9 mouse cellular contexts compared by ENCODE assay signal in the genomic region with DNA sequence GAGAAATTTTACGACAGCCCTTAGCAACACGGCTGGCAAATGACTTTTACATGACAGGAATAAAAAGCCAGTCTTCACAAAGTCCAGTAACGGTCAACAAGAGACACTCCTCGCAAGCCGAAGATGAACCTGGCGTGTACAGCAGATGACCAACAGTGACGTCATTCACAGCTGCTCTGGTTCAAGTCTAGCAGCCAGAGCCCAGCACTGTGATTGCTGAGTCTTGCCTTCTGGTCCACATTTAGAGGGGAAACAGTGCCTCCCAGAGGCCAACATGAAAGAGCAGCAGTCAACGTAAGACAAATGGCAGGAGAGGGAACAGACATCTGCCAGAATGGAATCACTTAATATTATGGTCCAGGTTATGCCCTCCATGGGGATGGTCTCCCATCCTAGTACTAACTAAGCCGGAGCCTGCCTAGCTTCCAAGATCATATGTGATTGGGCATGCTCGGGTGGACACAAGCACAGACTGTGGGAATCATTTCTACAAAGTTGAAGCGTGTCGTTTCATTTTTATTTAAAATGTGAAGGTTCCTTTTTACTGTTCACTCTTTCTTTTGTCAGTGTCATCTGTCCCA. TPM values are rescaled to one million over a fixed set of nuclear protein-coding genes. Genes with fewer than 3 reads are reported as not detected.
A peak's percentile ranks its signal among the peaks of the same experiment; 100 is the strongest.
DNase-seq lines count a peak whose midpoint lies in the region; ATAC-seq and TF ChIP-seq lines count a peak whose summit lies in the region.
"Had no signal": no experiment of that assay in that cellular context is flagged by ENCODE, and none has a peak within 500 bp of the region (broad histone marks: within the 10 kb centered on the region; RNA-seq: fewer than 3 reads in every experiment).

No protein-coding gene starts in this region.

- H3K9ac ChIP-seq in forebrain, postnatal 0 days: no peak overlapping the region
- H3K9ac ChIP-seq in lung, postnatal 0 days (replicated peaks; ENCODE audit: low read depth): no peak overlapping the region
- H3K9ac ChIP-seq: limb, embryonic 12.5 days had no signal

- peaks cover 3% of the 10 kb centered on the region; the same call in 1 of the 2 replicates for H3K9me3 ChIP-seq in G1E (replicated peaks)
- H3K9me3 ChIP-seq in forebrain, postnatal 0 days (ENCODE audit: low read length): no peaks in the 10 kb centered on the region
- no peaks in the 10 kb centered on the region for H3K9me3 ChIP-seq in hindbrain, embryonic 10.5 days
- H3K9me3 ChIP-seq in lung, postnatal 0 days (ENCODE audit: low read length): no peaks in the 10 kb centered on the region
- H3K9me3 ChIP-seq: limb, embryonic 12.5 days had no signal

- TF ChIP-seq CTCF in G1E (IDR thresholded peaks at IDR 0.05; ENCODE audit: low read depth, low read length): peak; percentile 40; the same call in 1 of the 2 replicates
- TF ChIP-seq CTCF in forebrain, postnatal 0 days (IDR thresholded peaks at IDR 0.05; ENCODE audit: low read depth): peak; percentile 74
- peak; percentile 86 for TF ChIP-seq CTCF in layer of hippocampus, adult 2 months (conservative IDR thresholded peaks at IDR 0.05)
- peak; percentile 94 for TF ChIP-seq CTCF in lung, postnatal 0 days (IDR thresholded peaks at IDR 0.05)

- H3K4me3 ChIP-seq in G1E (ENCODE audit: low read depth, low read length): no peak overlapping the region
- no peak overlapping the region for H3K4me3 ChIP-seq in forebrain, postnatal 0 days (ENCODE audit: low read depth, low read length)
- H3K4me3 ChIP-seq in hindbrain, embryonic 10.5 days: no peak overlapping the region
- peak overlapping the region; percentile 30; the same call in 1 of the 2 replicates for H3K4me3 ChIP-seq in layer of hippocampus, adult 2 months
- no peak overlapping the region for H3K4me3 ChIP-seq in lung, postnatal 0 days (ENCODE audit: low read depth, low read length)
- H3K4me3 ChIP-seq: limb, embryonic 12.5 days had no signal

- peaks cover 8% of the 10 kb centered on the region for H3K4me1 ChIP-seq in G1E (ENCODE audit: insufficient read depth, low read depth, low read length)
- no peaks in the 10 kb centered on the region for H3K4me1 ChIP-seq in forebrain, postnatal 0 days (ENCODE audit: insufficient read depth)
- peaks cover under 1% of the 10 kb centered on the region for H3K4me1 ChIP-seq in hindbrain, embryonic 10.5 days (replicated peaks)
- H3K4me1 ChIP-seq in lung, postnatal 0 days (ENCODE audit: insufficient read depth, low read depth, low read length): no peaks in the 10 kb centered on the region

- DNase-seq in G1E (ENCODE audit: low spot score): peak; percentile 34
- peak; percentile 51 for DNase-seq in c-Kit-positive CD71-positive TER-119-positive erythroid progenitor cells, embryonic 14.5 days (ENCODE audit: low spot score)
- peak; percentile 53 for DNase-seq in forebrain, postnatal 0 days
- DNase-seq in hindbrain, embryonic 10.5 days (ENCODE audit: low spot score): peak; percentile 50
- DNase-seq in layer of hippocampus, adult 2 months (ENCODE audit: low spot score in 2 of 2): peak; percentile 63 to 71
- DNase-seq in lung, postnatal 0 days (ENCODE audit: low spot score): peak; percentile 90
- DNase-seq in retina, adult 2 months (ENCODE audit: low read depth, low spot score): peak; percentile 52
- DNase-seq in urinary bladder, postnatal 10 days (ENCODE audit: low spot score): peak; percentile 17

- ATAC-seq in G1E (ENCODE audit: extremely low read depth, insufficient number of reproducible peaks, low FRiP score, poor library complexity, severe bottlenecking): peak; percentile 63; the same call in 1 of the 2 replicates
- peak; percentile 82 for ATAC-seq in forebrain, postnatal 0 days
- peak; percentile 92 for ATAC-seq in lung, postnatal 0 days

- H3K27ac ChIP-seq in forebrain, postnatal 0 days (ENCODE audit: low read depth, low read length): no peak overlapping the region
- no peak overlapping the region for H3K27ac ChIP-seq in hindbrain, embryonic 10.5 days
- no peak overlapping the region for H3K27ac ChIP-seq in layer of hippocampus, adult 2 months
- no peak overlapping the region for H3K27ac ChIP-seq in lung, postnatal 0 days (ENCODE audit: low read length)
- H3K27ac ChIP-seq: limb, embryonic 12.5 days had no signal

- no peak for TF ChIP-seq EP300 in lung, postnatal 0 days (IDR thresholded peaks at IDR 0.05)

- no peak overlapping the region for H3K4me2 ChIP-seq in forebrain, postnatal 0 days (ENCODE audit: low read depth)
- H3K4me2 ChIP-seq in lung, postnatal 0 days (replicated peaks; ENCODE audit: low read depth, low read length): no peak overlapping the region
- H3K4me2 ChIP-seq: limb, embryonic 12.5 days had no signal

- H3K27me3 ChIP-seq in G1E (ENCODE audit: insufficient read depth, low read length): peaks cover 11% of the 10 kb centered on the region
- H3K27me3 ChIP-seq in forebrain, postnatal 0 days (ENCODE audit: insufficient read depth, low read length): no peaks in the 10 kb centered on the region
- H3K27me3 ChIP-seq in hindbrain, embryonic 10.5 days (ENCODE audit: insufficient read depth, poor library complexity, severe bottlenecking): no peaks in the 10 kb centered on the region
- H3K27me3 ChIP-seq in lung, postnatal 0 days (replicated peaks; ENCODE audit: insufficient read depth, low read length): no peaks in the 10 kb centered on the region

- H3K36me3 ChIP-seq in G1E (replicated peaks): peaks cover 2% of the 10 kb centered on the region
- H3K36me3 ChIP-seq in forebrain, postnatal 0 days (ENCODE audit: insufficient read depth): no peaks in the 10 kb centered on the region
- 0 out of 2 replicates have a peak, but pooled peaks cover 3% of the 10 kb centered on the region for H3K36me3 ChIP-seq in hindbrain, embryonic 10.5 days
- no peaks in the 10 kb centered on the region for H3K36me3 ChIP-seq in lung, postnatal 0 days (ENCODE audit: insufficient read depth, low read length)

- WGBS in forebrain, postnatal 0 days: 52% methylated on average over 12 of the region's 12 CpGs
- WGBS in hindbrain, embryonic 10.5 days: 60% methylated on average over 12 of the region's 12 CpGs
- 47% methylated on average over 12 of the region's 12 CpGs for WGBS in lung, postnatal 0 days

RNA-seq across cellular contexts. Expression of a gene that starts 19.8 kb away (rescaled TPM):
- total RNA-seq in G1E (2014; fragmentation: Nextera tagmentation) (50.5 and 52.5 TPM in 2 replicates), G1E (2017) (21.3 and 21.9 TPM in 2 replicates)
- 20.7 and 39.7 TPM in 2 replicates for polyA plus RNA-seq in G1E (2012)
- total RNA-seq in forebrain, postnatal 0 days (2014; rRNA removed): 18.9 and 19.1 TPM in 2 replicates
- 19.6 and 24.8 TPM in 2 replicates for polyA plus RNA-seq in forebrain, postnatal 0 days (2015; fragmentation: Nextera tagmentation; extraction: Ambion mirVana)
- polyA plus RNA-seq in hindbrain, embryonic 10.5 days (2016; fragmentation: Nextera tagmentation; extraction: Ambion mirVana): 36.6 and 38.5 TPM in 2 replicates
- total RNA-seq in layer of hippocampus, adult 2 months (2021): 10 to 100 TPM; 76.7 to 79.6 TPM
- polyA plus RNA-seq in lung, postnatal 0 days (2015; fragmentation: Nextera tagmentation; extraction: Ambion mirVana): 28.8 and 31.7 TPM in 2 replicates

RNA-seq across cellular contexts. Expression of a gene that starts 34.4 kb away (rescaled TPM):
- total RNA-seq in G1E (2014; fragmentation: Nextera tagmentation) (67.6 and 83.1 TPM in 2 replicates), G1E (2017) (89.8 and 101 TPM in 2 replicates)
- polyA plus RNA-seq in G1E (2012): 13.4 and 16.8 TPM in 2 replicates
- 221 and 223 TPM in 2 replicates for total RNA-seq in forebrain, postnatal 0 days (2014; rRNA removed)
- 268 and 315 TPM in 2 replicates for polyA plus RNA-seq in forebrain, postnatal 0 days (2015; fragmentation: Nextera tagmentation; extraction: Ambion mirVana)
- polyA plus RNA-seq in hindbrain, embryonic 10.5 days (2016; fragmentation: Nextera tagmentation; extraction: Ambion mirVana): 273 and 276 TPM in 2 replicates
- 100 to 1,000 TPM; 233 to 246 TPM for total RNA-seq in layer of hippocampus, adult 2 months (2021)
- 95.2 and 102 TPM in 2 replicates for polyA plus RNA-seq in lung, postnatal 0 days (2015; fragmentation: Nextera tagmentation; extraction: Ambion mirVana)

Comparison
In these comparisons a context has a peak if more than half of its experiments do, and no peak if none do; other contexts are left out.
1. DNase-seq: peak in every context shown above with its lines; median percentile 90 in lung, postnatal 0 days; 67 in layer of hippocampus, adult 2 months; 53 in forebrain, postnatal 0 days; 52 in retina, adult 2 months; 51 in c-Kit-positive CD71-positive TER-119-positive erythroid progenitor cells, embryonic 14.5 days; 50 in hindbrain, embryonic 10.5 days; 34 in G1E; 17 in urinary bladder, postnatal 10 days.
2. CTCF ChIP-seq: peak in every context shown above with its lines; median percentile 94 in lung, postnatal 0 days; 86 in layer of hippocampus, adult 2 months; 74 in forebrain, postnatal 0 days; 40 in G1E.